Mouse (Mus musculus): Measurements from ENCODE around the gene Slc39a5.

DNA sequence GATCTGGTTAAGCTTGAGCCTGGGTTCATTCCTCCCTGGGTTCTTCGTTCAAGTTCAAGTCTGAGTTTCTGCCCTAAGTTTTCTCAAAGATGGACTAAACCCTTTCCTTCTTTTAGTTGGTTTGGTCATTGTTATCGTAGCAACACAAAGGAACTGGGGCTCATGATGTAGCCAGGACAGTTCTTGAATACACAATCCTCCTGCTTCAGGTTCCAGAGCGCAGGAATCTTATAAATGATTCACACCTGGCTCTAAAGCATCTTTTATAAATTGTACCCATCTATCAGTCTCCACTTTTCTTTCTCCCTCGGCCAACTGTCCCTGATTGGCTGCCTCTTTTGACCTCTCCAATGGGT, 25.0 kb downstream of the Slc39a5 start:
- no peak for TF ChIP-seq CTCF (IDR thresholded peaks at IDR 0.05; ENCODE audit: borderline replicate concordance, control insufficient read depth, extremely low read depth, insufficient read depth, low read length, poor library complexity)
- no peak for TF ChIP-seq POLR2A (IDR thresholded peaks at IDR 0.05; ENCODE audit: control insufficient read depth, extremely low read depth, insufficient read depth, low read length, poor library complexity)
